Comparison of ENCODE assay signal across 23 mouse cellular contexts in the genomic region with DNA sequence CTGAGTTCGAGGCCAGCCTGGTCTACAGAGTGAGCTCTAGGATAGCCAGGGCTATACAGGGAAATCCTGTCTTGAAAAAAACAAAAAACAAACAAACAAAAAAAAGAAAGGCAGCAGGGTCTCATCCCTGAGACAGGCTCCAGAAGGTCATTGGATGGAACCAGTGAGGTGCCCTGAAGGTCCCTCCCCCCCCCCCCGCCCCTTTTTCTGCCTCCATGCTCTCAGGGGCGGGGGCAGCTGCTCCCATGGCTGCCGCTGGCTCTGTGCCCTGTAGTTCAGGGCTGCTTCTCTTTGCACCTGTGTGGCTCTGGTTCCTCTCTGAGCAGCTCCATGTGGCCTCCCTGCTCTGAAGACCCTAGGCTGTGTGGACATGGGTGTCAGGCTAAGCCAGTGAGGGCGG. TPM values are rescaled to one million over a fixed set of nuclear protein-coding genes. Genes with fewer than 3 reads are reported as not detected.
DNase-seq lines count a peak whose midpoint lies in the region; ATAC-seq lines count a peak whose summit lies in the region.
"Had no signal": no experiment of that assay in that cellular context is flagged by ENCODE, and none has a peak within 500 bp of the region (broad histone marks: within the 10 kb centered on the region; RNA-seq: fewer than 3 reads in every experiment).

No protein-coding gene starts in this region.

- peaks cover 43% of the 10 kb centered on the region for H3K4me1 ChIP-seq in hindbrain, embryonic 10.5 days (replicated peaks)
- no peaks in the 10 kb centered on the region; the same call in 1 of the 2 replicates for H3K4me1 ChIP-seq in hindbrain, embryonic 16.5 days (ENCODE audit: control insufficient read depth, insufficient read depth, low read depth, low read length)
- H3K4me1 ChIP-seq in midbrain, embryonic 12.5 days = peaks cover 10% of the 10 kb centered on the region
- peaks cover 2% of the 10 kb centered on the region; the same call in 1 of the 2 replicates for H3K4me1 ChIP-seq in midbrain, embryonic 11.5 days (ENCODE audit: control insufficient read depth, insufficient read depth, low read length)
- H3K4me1 ChIP-seq in stomach, embryonic 14.5 days (ENCODE audit: control insufficient read depth, insufficient read depth, low read length) = peaks cover 32% of the 10 kb centered on the region

- no peaks in the 10 kb centered on the region for H3K9me3 ChIP-seq in hindbrain, embryonic 10.5 days
- no peaks in the 10 kb centered on the region for H3K9me3 ChIP-seq in hindbrain, embryonic 16.5 days (ENCODE audit: control insufficient read depth, low read length)
- no peaks in the 10 kb centered on the region for H3K9me3 ChIP-seq in midbrain, embryonic 12.5 days
- H3K9me3 ChIP-seq in midbrain, embryonic 11.5 days (ENCODE audit: control insufficient read depth, low read length) = no peaks in the 10 kb centered on the region
- no peaks in the 10 kb centered on the region for H3K9me3 ChIP-seq in stomach, embryonic 14.5 days (ENCODE audit: control insufficient read depth, low read depth, low read length)
- H3K9me3 ChIP-seq: embryonic facial prominence, embryonic 13.5 days; hindbrain, embryonic 15.5 days; lung, embryonic 15.5 days had no signal

- ATAC-seq in hindbrain, embryonic 16.5 days = no peak
- ATAC-seq in midbrain, embryonic 12.5 days (ENCODE audit: low FRiP score, low read depth) = no peak
- no peak for ATAC-seq in midbrain, embryonic 11.5 days (ENCODE audit: low FRiP score)
- no peak for ATAC-seq in stomach, embryonic 14.5 days (ENCODE audit: insufficient number of reproducible peaks, insufficient read depth, low FRiP score, low read depth)
- ATAC-seq: forebrain, embryonic 16.5 days had no signal

- intact Hi-C loops in heart, postnatal 10 days (cut with DNase I) = no loop called here

- no peak overlapping the region for H3K4me2 ChIP-seq in hindbrain, embryonic 16.5 days (ENCODE audit: low read length)
- no peak overlapping the region for H3K4me2 ChIP-seq in midbrain, embryonic 12.5 days (replicated peaks)
- H3K4me2 ChIP-seq in midbrain, embryonic 11.5 days = no peak overlapping the region
- H3K4me2 ChIP-seq in stomach, embryonic 14.5 days (replicated peaks; ENCODE audit: low read depth, low read length) = no peak overlapping the region
- H3K4me2 ChIP-seq: embryonic facial prominence, embryonic 13.5 days; hindbrain, embryonic 15.5 days; lung, embryonic 15.5 days had no signal

- H3K36me3 ChIP-seq in hindbrain, embryonic 10.5 days = no peaks in the 10 kb centered on the region
- H3K36me3 ChIP-seq in hindbrain, embryonic 16.5 days (ENCODE audit: control insufficient read depth, insufficient read depth, low read length) = no peaks in the 10 kb centered on the region
- no peaks in the 10 kb centered on the region for H3K36me3 ChIP-seq in midbrain, embryonic 12.5 days
- no peaks in the 10 kb centered on the region for H3K36me3 ChIP-seq in midbrain, embryonic 11.5 days (ENCODE audit: control insufficient read depth, insufficient read depth, low read length)
- no peaks in the 10 kb centered on the region for H3K36me3 ChIP-seq in stomach, embryonic 14.5 days (ENCODE audit: control insufficient read depth, insufficient read depth, low read length)
- H3K36me3 ChIP-seq: embryonic facial prominence, embryonic 13.5 days; hindbrain, embryonic 15.5 days; lung, embryonic 15.5 days had no signal

- H3K9ac ChIP-seq in hindbrain, embryonic 16.5 days (ENCODE audit: low read depth, low read length) = no peak overlapping the region
- no peak overlapping the region for H3K9ac ChIP-seq in midbrain, embryonic 12.5 days (replicated peaks)
- no peak overlapping the region for H3K9ac ChIP-seq in midbrain, embryonic 11.5 days (ENCODE audit: low read length)
- no peak overlapping the region for H3K9ac ChIP-seq in stomach, embryonic 14.5 days (replicated peaks; ENCODE audit: low read depth, low read length)
- H3K9ac ChIP-seq: embryonic facial prominence, embryonic 13.5 days; hindbrain, embryonic 15.5 days; liver, embryonic 14.5 days; lung, embryonic 15.5 days had no signal

- WGBS in hindbrain, embryonic 10.5 days = 75% methylated on average over 5 of the region's 5 CpGs
- 79% methylated on average over 3 of the region's 5 CpGs for WGBS in hindbrain, embryonic 16.5 days
- WGBS in midbrain, embryonic 12.5 days = 71% methylated on average over 3 of the region's 5 CpGs
- 73% methylated on average over 5 of the region's 5 CpGs for WGBS in midbrain, embryonic 11.5 days
- WGBS in stomach, embryonic 14.5 days = 79% methylated on average over 5 of the region's 5 CpGs

- no peak overlapping the region for H3K4me3 ChIP-seq in hindbrain, embryonic 10.5 days
- H3K4me3 ChIP-seq in hindbrain, embryonic 16.5 days (ENCODE audit: low read length) = no peak overlapping the region
- no peak overlapping the region for H3K4me3 ChIP-seq in midbrain, embryonic 12.5 days
- H3K4me3 ChIP-seq in midbrain, embryonic 11.5 days (ENCODE audit: low read depth, low read length) = no peak overlapping the region
- no peak overlapping the region for H3K4me3 ChIP-seq in stomach, embryonic 14.5 days (ENCODE audit: low read depth, low read length)
- H3K4me3 ChIP-seq: embryonic facial prominence, embryonic 13.5 days; hindbrain, embryonic 15.5 days; lung, embryonic 15.5 days had no signal

- peak overlapping the region; percentile 80 for H3K27ac ChIP-seq in hindbrain, embryonic 10.5 days
- no peak overlapping the region for H3K27ac ChIP-seq in hindbrain, embryonic 16.5 days (ENCODE audit: low read depth, low read length)
- H3K27ac ChIP-seq in midbrain, embryonic 12.5 days (replicated peaks) = peak overlapping the region; percentile 63
- no peak overlapping the region for H3K27ac ChIP-seq in midbrain, embryonic 11.5 days (ENCODE audit: low read depth, low read length)
- H3K27ac ChIP-seq in stomach, embryonic 14.5 days (ENCODE audit: low read length) = 0 out of 2 replicates have a peak overlapping the region, but pooled peaks have one; percentile 10
- H3K27ac ChIP-seq: embryonic facial prominence, embryonic 13.5 days; hindbrain, embryonic 15.5 days; liver, embryonic 14.5 days; lung, embryonic 15.5 days had no signal

- no peaks in the 10 kb centered on the region for H3K27me3 ChIP-seq in hindbrain, embryonic 10.5 days (ENCODE audit: insufficient read depth, poor library complexity, severe bottlenecking)
- no peaks in the 10 kb centered on the region for H3K27me3 ChIP-seq in hindbrain, embryonic 16.5 days (replicated peaks; ENCODE audit: control insufficient read depth, insufficient read depth, low read length)
- H3K27me3 ChIP-seq in midbrain, embryonic 12.5 days = 0 out of 2 replicates have a peak, but pooled peaks cover 5% of the 10 kb centered on the region
- H3K27me3 ChIP-seq in midbrain, embryonic 11.5 days (ENCODE audit: control insufficient read depth, insufficient read depth, low read length) = no peaks in the 10 kb centered on the region
- H3K27me3 ChIP-seq in stomach, embryonic 14.5 days (ENCODE audit: control insufficient read depth, insufficient read depth, low read length) = no peaks in the 10 kb centered on the region
- H3K27me3 ChIP-seq: CH12.LX; embryonic facial prominence, embryonic 13.5 days; hindbrain, embryonic 15.5 days; lung, embryonic 15.5 days had no signal

- DNase-seq in hindbrain, embryonic 10.5 days (ENCODE audit: low spot score) = no peak
- no peak for DNase-seq in midbrain, embryonic 11.5 days (ENCODE audit: low spot score, missing footprints)
- peak; percentile 78 for DNase-seq in ZHBTc4 (ENCODE audit: low read depth, low spot score)
- no peak for DNase-seq in heart, postnatal 10 days
- no peak for DNase-seq in c-Kit-positive CD71-positive TER-119-positive erythroid progenitor cells, embryonic 14.5 days (ENCODE audit: low spot score)
- DNase-seq: adrenal gland, postnatal 14 days; cerebellum, adult 11 months; gastrocnemius, postnatal 36 days; kidney, adult 18-20 months; kidney, postnatal 36 days; layer of hippocampus, adult 9-11 months; lung, postnatal 4 days; thymus, adult 18-20 months; thymus, postnatal 4 days had no signal

RNA-seq across cellular contexts. Expression of gene Itpr3, which starts 12.0 kb away (rescaled TPM):
- 1.8 and 2.0 TPM in 2 replicates for polyA plus RNA-seq in hindbrain, embryonic 10.5 days (2016; fragmentation: Nextera tagmentation; extraction: Ambion mirVana)
- polyA plus RNA-seq in hindbrain, embryonic 16.5 days (2015; fragmentation: Nextera tagmentation; extraction: Ambion mirVana) = 0.84 and 0.94 TPM in 2 replicates
- polyA plus RNA-seq in midbrain, embryonic 12.5 days (2016; fragmentation: Nextera tagmentation; extraction: Ambion mirVana) = 1.4 and 2.2 TPM in 2 replicates
- 0.59 and 0.72 TPM in 2 replicates for polyA plus RNA-seq in midbrain, embryonic 11.5 days (2014; fragmentation: Nextera tagmentation; extraction: Ambion mirVana)
- polyA plus RNA-seq in stomach, embryonic 14.5 days (2014; fragmentation: Nextera tagmentation; extraction: Ambion mirVana) = 11.5 and 13.3 TPM in 2 replicates
- total RNA-seq in heart, postnatal 10 days (2021) = 1 to 10 TPM; 8.0 to 9.0 TPM

RNA-seq across cellular contexts. Expression of gene Bak1, which starts 40.3 kb away (rescaled TPM):
- polyA plus RNA-seq in hindbrain, embryonic 10.5 days (2016; fragmentation: Nextera tagmentation; extraction: Ambion mirVana) = 2.9 and 6.6 TPM in 2 replicates
- polyA plus RNA-seq in hindbrain, embryonic 16.5 days (2015; fragmentation: Nextera tagmentation; extraction: Ambion mirVana) = 4.0 and 4.1 TPM in 2 replicates
- 3.4 and 3.5 TPM in 2 replicates for polyA plus RNA-seq in midbrain, embryonic 12.5 days (2016; fragmentation: Nextera tagmentation; extraction: Ambion mirVana)
- 8.0 and 8.9 TPM in 2 replicates for polyA plus RNA-seq in midbrain, embryonic 11.5 days (2014; fragmentation: Nextera tagmentation; extraction: Ambion mirVana)
- 8.6 and 10.4 TPM in 2 replicates for polyA plus RNA-seq in stomach, embryonic 14.5 days (2014; fragmentation: Nextera tagmentation; extraction: Ambion mirVana)
- total RNA-seq in heart, postnatal 10 days (2021) = 10 to 100 TPM; 40.4 to 43.2 TPM

Comparison
In these comparisons a context has a peak if more than half of its experiments do, and no peak if none do; other contexts are left out.
1. H3K27ac ChIP-seq: peak in hindbrain, embryonic 10.5 days (single experiment), midbrain, embryonic 12.5 days (single experiment) and stomach, embryonic 14.5 days (single experiment); none in hindbrain, embryonic 16.5 days (single experiment) and midbrain, embryonic 11.5 days (single experiment).